Mouse (Mus musculus): ENCODE data around the gene Arih1.
"Not testable (repeated sequence)": the region's sequence is repeated elsewhere in the genome, so short reads cannot be mapped to it uniquely, and the experiment has no call there.

- peak; percentile 30 for TF ChIP-seq CTCF (IDR thresholded peaks at IDR 0.05; ENCODE audit: low read depth)
- not testable (repeated sequence) for TF ChIP-seq EP300 (IDR thresholded peaks at IDR 0.05; ENCODE audit: low read depth)
These were observed 128.4 kb downstream of the Arih1 start for GRCm38 (mm10) chr9:59358041-59358440.
